Mouse (Mus musculus): ENCODE data around the gene Rgs16. TPM values are rescaled to one million over a fixed set of nuclear protein-coding genes. Genes with fewer than 3 reads are reported as not detected.

Rgs16 gene
- polyA plus RNA-seq, 1 experiment, result 2.8 TPM

GRCm38 (mm10) chr1:153697581-153698251 is 42.4 kb upstream of the Rgs16 start:
- H3K4me3 ChIP-seq (ENCODE audit: insufficient read depth, poor library complexity, severe bottlenecking), result no peak overlapping the region
- TF ChIP-seq FOSL1 (IDR thresholded peaks at IDR 0.05; ENCODE audit: insufficient read depth, low read length, poor library complexity, severe bottlenecking) (no peak), USF1 (IDR thresholded peaks at IDR 0.05; ENCODE audit: low read depth) (no peak), CEBPB (IDR thresholded peaks at IDR 0.05; ENCODE audit: low read depth) (no peak), CTCF (IDR thresholded peaks at IDR 0.05; ENCODE audit: control insufficient read depth, insufficient read depth, insufficient read length) (no peak), MAX (IDR thresholded peaks at IDR 0.05) (no peak), MYOG (IDR thresholded peaks at IDR 0.05; ENCODE audit: control insufficient read depth, extremely low read depth, insufficient read length) (no peak), MYOD1 (IDR thresholded peaks at IDR 0.05; ENCODE audit: control insufficient read depth, insufficient read length, low read depth) (no peak)
- no peak overlapping the region for H3ac ChIP-seq (ENCODE audit: control insufficient read depth, insufficient read length, low read depth)
- H3K36me3 ChIP-seq (ENCODE audit: control insufficient read depth, insufficient read depth), result no peaks in the 10 kb centered on the region
- no peaks in the 10 kb centered on the region for H3K79me2 ChIP-seq (ENCODE audit: control insufficient read depth, insufficient read depth)
- H3K79me3 ChIP-seq (ENCODE audit: low read depth), result no peaks in the 10 kb centered on the region
- H3K27me3 ChIP-seq (ENCODE audit: control insufficient read depth, insufficient read depth, insufficient read length), result no peaks in the 10 kb centered on the region

- Histone ChIP-seq H3K79me2 (ENCODE audit: control insufficient read depth, insufficient read depth) (no peaks in the 10 kb centered on the region), H3K27me3 (ENCODE audit: control insufficient read depth, insufficient read depth, insufficient read length) (no peaks in the 10 kb centered on the region), H3K36me3 (ENCODE audit: control insufficient read depth, insufficient read depth) (no peaks in the 10 kb centered on the region), H3ac (ENCODE audit: control insufficient read depth, insufficient read length, low read depth) (no peak overlapping the region), H3K4me3 (ENCODE audit: insufficient read depth, poor library complexity, severe bottlenecking) (no peak overlapping the region), H3K79me3 (ENCODE audit: low read depth) (no peaks in the 10 kb centered on the region)
- TF ChIP-seq MAX (IDR thresholded peaks at IDR 0.05), result no peak
- no peak for TF ChIP-seq MYOD1 (IDR thresholded peaks at IDR 0.05; ENCODE audit: control insufficient read depth, insufficient read length, low read depth)
- no peak for TF ChIP-seq FOSL1 (IDR thresholded peaks at IDR 0.05; ENCODE audit: insufficient read depth, low read length, poor library complexity, severe bottlenecking)
- TF ChIP-seq CEBPB (IDR thresholded peaks at IDR 0.05; ENCODE audit: low read depth), result no peak
- TF ChIP-seq MYOG (IDR thresholded peaks at IDR 0.05; ENCODE audit: control insufficient read depth, extremely low read depth, insufficient read length), result no peak
- no peak for TF ChIP-seq USF1 (IDR thresholded peaks at IDR 0.05; ENCODE audit: low read depth)
- no peak for TF ChIP-seq CTCF (IDR thresholded peaks at IDR 0.05; ENCODE audit: control insufficient read depth, insufficient read depth, insufficient read length)
Measured at GRCm38 (mm10) chr1:153698311-153699084, 41.7 kb upstream of the Rgs16 start.

GRCm38 (mm10) chr1:153700448-153701063 is 39.6 kb upstream of the Rgs16 start:
- Histone ChIP-seq H3K36me3 (ENCODE audit: control insufficient read depth, insufficient read depth) (no peaks in the 10 kb centered on the region), H3K27me3 (ENCODE audit: control insufficient read depth, insufficient read depth, insufficient read length) (peaks cover 3% of the 10 kb centered on the region), H3ac (ENCODE audit: control insufficient read depth, insufficient read length, low read depth) (no peak overlapping the region), H3K79me2 (ENCODE audit: control insufficient read depth, insufficient read depth) (no peaks in the 10 kb centered on the region), H3K4me3 (ENCODE audit: insufficient read depth, poor library complexity, severe bottlenecking) (no peak overlapping the region), H3K79me3 (ENCODE audit: low read depth) (no peaks in the 10 kb centered on the region)
- TF ChIP-seq MYOG (IDR thresholded peaks at IDR 0.05; ENCODE audit: control insufficient read depth, extremely low read depth, insufficient read length), result no peak
- TF ChIP-seq USF1 (IDR thresholded peaks at IDR 0.05; ENCODE audit: low read depth), result no peak
- TF ChIP-seq CEBPB (IDR thresholded peaks at IDR 0.05; ENCODE audit: low read depth), result no peak
- no peak for TF ChIP-seq FOSL1 (IDR thresholded peaks at IDR 0.05; ENCODE audit: insufficient read depth, low read length, poor library complexity, severe bottlenecking)
- no peak for TF ChIP-seq MAX (IDR thresholded peaks at IDR 0.05)
- TF ChIP-seq CTCF (IDR thresholded peaks at IDR 0.05; ENCODE audit: control insufficient read depth, insufficient read depth, insufficient read length), result no peak
- TF ChIP-seq MYOD1 (IDR thresholded peaks at IDR 0.05; ENCODE audit: control insufficient read depth, insufficient read length, low read depth), result no peak

DNA sequence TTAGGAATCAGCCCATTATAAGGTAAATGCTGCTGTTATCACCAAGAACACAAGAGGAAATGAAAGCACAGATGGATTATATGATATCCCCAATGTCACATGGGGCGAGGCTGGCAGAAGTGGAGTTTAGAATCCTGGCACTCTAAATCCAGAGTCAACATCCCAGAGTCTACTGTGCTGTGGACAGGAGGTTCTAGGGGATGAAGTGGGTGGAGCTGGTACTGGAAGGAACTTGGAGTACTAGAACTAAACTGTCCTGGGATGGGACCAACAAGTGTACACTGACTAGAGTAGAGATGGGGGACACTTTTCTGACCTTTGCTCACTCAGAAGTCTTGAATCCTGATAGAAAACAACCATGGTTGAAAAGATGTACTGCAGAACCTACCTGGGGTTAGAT is 38.7 kb upstream of the Rgs16 start:
- H3K79me3 ChIP-seq (ENCODE audit: low read depth), result no peaks in the 10 kb centered on the region
- no peaks in the 10 kb centered on the region for H3K79me2 ChIP-seq (ENCODE audit: control insufficient read depth, insufficient read depth)
- TF ChIP-seq MAX (IDR thresholded peaks at IDR 0.05), result no peak
- TF ChIP-seq FOSL1 (IDR thresholded peaks at IDR 0.05; ENCODE audit: insufficient read depth, low read length, poor library complexity, severe bottlenecking), result no peak
- no peak for TF ChIP-seq MYOG (IDR thresholded peaks at IDR 0.05; ENCODE audit: control insufficient read depth, extremely low read depth, insufficient read length)
- no peak overlapping the region for H3ac ChIP-seq (ENCODE audit: control insufficient read depth, insufficient read length, low read depth)
- no peaks in the 10 kb centered on the region for H3K36me3 ChIP-seq (ENCODE audit: control insufficient read depth, insufficient read depth)
- H3K4me3 ChIP-seq (ENCODE audit: insufficient read depth, poor library complexity, severe bottlenecking), result no peak overlapping the region
- peaks cover 3% of the 10 kb centered on the region for H3K27me3 ChIP-seq (ENCODE audit: control insufficient read depth, insufficient read depth, insufficient read length)

DNA sequence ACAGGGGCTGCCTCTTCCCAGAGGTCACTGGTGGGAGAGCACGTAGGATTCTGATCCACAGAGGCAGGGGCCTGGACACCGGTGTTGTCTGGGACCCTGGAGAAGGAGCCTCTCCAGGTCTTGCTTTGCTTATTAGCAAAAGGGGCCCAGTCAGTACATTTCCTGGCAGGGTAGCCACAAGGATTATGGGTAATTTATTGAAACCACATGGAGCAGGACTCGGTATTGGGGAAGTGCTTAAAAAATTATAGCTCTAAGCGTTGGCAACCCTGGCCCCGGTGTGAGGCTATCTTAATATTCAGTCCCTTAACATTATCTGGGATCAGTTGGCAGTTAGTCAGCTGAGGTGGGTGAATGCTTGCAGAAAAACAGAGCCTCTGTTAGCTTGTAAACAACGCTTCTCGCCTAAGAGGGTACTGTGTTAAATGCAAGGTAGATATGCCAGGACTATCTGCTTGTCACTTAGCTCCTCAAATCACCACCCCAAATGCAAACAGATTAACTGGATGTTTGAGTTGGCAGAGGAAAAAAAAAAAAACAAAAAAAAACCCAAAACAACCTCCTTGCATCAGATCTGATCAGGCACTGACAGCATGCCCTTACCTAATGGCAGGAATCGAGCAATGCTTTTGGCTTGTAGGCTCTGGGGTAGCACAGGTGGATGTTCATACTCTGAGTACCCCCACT is 37.8 kb upstream of the Rgs16 start:
- Histone ChIP-seq H3ac (ENCODE audit: control insufficient read depth, insufficient read length, low read depth) (no peak overlapping the region), H3K79me2 (ENCODE audit: control insufficient read depth, insufficient read depth) (no peaks in the 10 kb centered on the region), H3K36me3 (ENCODE audit: control insufficient read depth, insufficient read depth) (no peaks in the 10 kb centered on the region), H3K4me3 (ENCODE audit: insufficient read depth, poor library complexity, severe bottlenecking) (no peak overlapping the region), H3K27me3 (ENCODE audit: control insufficient read depth, insufficient read depth, insufficient read length) (peaks cover 3% of the 10 kb centered on the region), H3K79me3 (ENCODE audit: low read depth) (no peaks in the 10 kb centered on the region)
- TF ChIP-seq CTCF (IDR thresholded peaks at IDR 0.05; ENCODE audit: control insufficient read depth, insufficient read depth, insufficient read length) (no peak), FOSL1 (IDR thresholded peaks at IDR 0.05; ENCODE audit: insufficient read depth, low read length, poor library complexity, severe bottlenecking) (no peak), USF1 (IDR thresholded peaks at IDR 0.05; ENCODE audit: low read depth) (no peak), CEBPB (IDR thresholded peaks at IDR 0.05; ENCODE audit: low read depth) (no peak), MYOG (IDR thresholded peaks at IDR 0.05; ENCODE audit: control insufficient read depth, extremely low read depth, insufficient read length) (no peak), MAX (IDR thresholded peaks at IDR 0.05) (no peak), MYOD1 (IDR thresholded peaks at IDR 0.05; ENCODE audit: control insufficient read depth, insufficient read length, low read depth) (no peak)

Data from C2C12 (cell line).